Mouse (Mus musculus) kidney, adult 2 months (tissue): ENCODE data around the gene Dnah8. TPM values are rescaled to one million over a fixed set of nuclear protein-coding genes. Genes with fewer than 3 reads are reported as not detected.

Experiments used
- DNase-seq: peaks from one replicate; pipeline ENCODE4 v3.0.0; 2021
- H3K27ac ChIP-seq: fragments of 200-500 bp; 2 replicates; pipeline ENCODE4 v1.5.1; 2012; ENCODE audit warnings: low read depth, low read length, control low read depth, inconsistent platforms; ENCODE audit not compliant: insufficient read depth
- H3K27me3 ChIP-seq: fragments of 200-500 bp; replicated peaks from 2 replicates; pipeline ENCODE4 v1.6.1; 2012; ENCODE audit warnings: mild to moderate bottlenecking, moderate library complexity, low read length, inconsistent platforms; ENCODE audit not compliant: control insufficient read depth, insufficient read depth
- H3K36me3 ChIP-seq: fragments of 200-500 bp; 2 replicates; pipeline ENCODE4 v1.6.1; 2012; ENCODE audit warnings: mild to moderate bottlenecking, moderate library complexity, low read length, inconsistent platforms; ENCODE audit not compliant: control insufficient read depth, insufficient read depth
- H3K4me1 ChIP-seq: fragments of 200-500 bp; 2 replicates; pipeline ENCODE4 v1.6.1; 2011; ENCODE audit warnings: low read length; ENCODE audit not compliant: control insufficient read depth, insufficient read depth
- H3K4me3 ChIP-seq: fragments of 200-500 bp; 2 replicates; pipeline ENCODE4 v1.5.1; 2011; ENCODE audit warnings: mild to moderate bottlenecking, low read depth, low read length, control low read depth; ENCODE audit not compliant: insufficient read depth
- CTCF ChIP-seq: fragments of 200-500 bp; conservative IDR thresholded peaks from 2 replicates; pipeline ENCODE4 v1.5.1; 2011; ENCODE audit warnings: low read depth, mild to moderate bottlenecking, control low read depth, low read length, moderate library complexity, mixed read lengths; ENCODE audit not compliant: insufficient read depth, insufficient read length
- POLR2A ChIP-seq: fragments of 200-500 bp; IDR thresholded peaks from one replicate; pipeline ENCODE4 v1.6.1; 2011; ENCODE audit warnings: low read depth, low read length, control low read depth
- WGBS: fragments of 180-500 bp; shearing (Covaris S2); methylation state at CpG from one replicate; pipeline ENCODE4 v1.1.7; 2018; 5-methylcytosine and 5-hydroxymethylcytosine counted together
- polyA plus RNA-seq: library from polyadenylated mRNA; depleted of rRNA; stranded (reverse); fragments of >200 nt; gene quantifications from 2 replicates; pipeline ENCODE4 v1.2.3, GENCODE M21; 2012

The Dnah8 gene
- polyA plus RNA-seq, 1 experiment = 1.2 TPM

- H3K27ac ChIP-seq = no peak overlapping the region
- no peak for DNase-seq
Measured at GRCm38 (mm10) chr17:30877456-30877855, 253.3 kb downstream of the Dnah8 start.

GRCm38 (mm10) chr17:30878626-30879025, 254.5 kb downstream of the Dnah8 start:
- H3K4me3 ChIP-seq = no peak overlapping the region
- TF ChIP-seq POLR2A (no peak), CTCF (no peak)
- no peak overlapping the region for H3K27ac ChIP-seq
- no peaks in the 10 kb centered on the region for H3K36me3 ChIP-seq
- H3K4me1 ChIP-seq = no peaks in the 10 kb centered on the region
- H3K27me3 ChIP-seq = no peaks in the 10 kb centered on the region
- 37% methylated on average over 6 of the region's 6 CpGs for WGBS
- DNase-seq = no peak

More at GRCm38 (mm10) chr17:30877456-30877855, 253.3 kb downstream of the Dnah8 start:
- Histone ChIP-seq H3K4me1 (no peaks in the 10 kb centered on the region), H3K4me3 (no peak overlapping the region), H3K36me3 (no peaks in the 10 kb centered on the region), H3K27me3 (no peaks in the 10 kb centered on the region)
- no peak for TF ChIP-seq CTCF
- TF ChIP-seq POLR2A = no peak
- WGBS = 52% methylated on average over 7 of the region's 7 CpGs

- TF ChIP-seq POLR2A (no peak), CTCF (no peak)
- 83% methylated on average over 3 of the region's 3 CpGs for WGBS
- no peak overlapping the region for H3K4me3 ChIP-seq
Measured at GRCm38 (mm10) chr17:30880391-30880790, 256.2 kb downstream of the Dnah8 start.

GRCm38 (mm10) chr17:30881001-30881400, 256.8 kb downstream of the Dnah8 start:
- Histone ChIP-seq H3K27me3 (no peaks in the 10 kb centered on the region), H3K36me3 (no peaks in the 10 kb centered on the region), H3K4me3 (no peak overlapping the region), H3K27ac (no peak overlapping the region), H3K4me1 (no peaks in the 10 kb centered on the region)
- no peak for DNase-seq
- no peak for TF ChIP-seq POLR2A
- 55% methylated on average over 2 of the region's 2 CpGs for WGBS

More at GRCm38 (mm10) chr17:30880391-30880790, 256.2 kb downstream of the Dnah8 start:
- Histone ChIP-seq H3K4me1 (no peaks in the 10 kb centered on the region), H3K36me3 (no peaks in the 10 kb centered on the region), H3K27ac (no peak overlapping the region), H3K27me3 (no peaks in the 10 kb centered on the region)
- no peak for DNase-seq

- no peak overlapping the region for H3K4me3 ChIP-seq
- TF ChIP-seq POLR2A (no peak), CTCF (no peak)
- H3K36me3 ChIP-seq = no peaks in the 10 kb centered on the region
- WGBS = 4% methylated on average over 6 of the region's 6 CpGs
- DNase-seq = no peak
- H3K4me1 ChIP-seq = no peaks in the 10 kb centered on the region
- no peaks in the 10 kb centered on the region for H3K27me3 ChIP-seq
- H3K27ac ChIP-seq = no peak overlapping the region
Measured at GRCm38 (mm10) chr17:30882206-30882605, 258.1 kb downstream of the Dnah8 start.

- no peak for DNase-seq
- TF ChIP-seq CTCF = no peak
- TF ChIP-seq POLR2A = no peak
- Histone ChIP-seq H3K36me3 (no peaks in the 10 kb centered on the region), H3K4me1 (no peaks in the 10 kb centered on the region), H3K4me3 (no peak overlapping the region), H3K27me3 (no peaks in the 10 kb centered on the region), H3K27ac (no peak overlapping the region)
- 45% methylated on average over 8 of the region's 8 CpGs for WGBS
Measured at GRCm38 (mm10) chr17:30883534-30883933, 259.4 kb downstream of the Dnah8 start.

GRCm38 (mm10) chr17:30892086-30892485, 267.9 kb downstream of the Dnah8 start:
- no peaks in the 10 kb centered on the region for H3K27me3 ChIP-seq
- no peak overlapping the region for H3K27ac ChIP-seq
- TF ChIP-seq CTCF (no peak), POLR2A (no peak)
- WGBS = 35% methylated on average over 1 of the region's 1 CpGs
- H3K4me1 ChIP-seq = no peaks in the 10 kb centered on the region
- no peaks in the 10 kb centered on the region for H3K36me3 ChIP-seq
- DNase-seq = no peak
- H3K4me3 ChIP-seq = no peak overlapping the region

- TF ChIP-seq POLR2A (no peak), CTCF (peak; percentile 28; the same call in 1 of the 2 replicates)
- H3K27me3 ChIP-seq = no peaks in the 10 kb centered on the region
- DNase-seq = no peak
- no peaks in the 10 kb centered on the region for H3K4me1 ChIP-seq
- H3K36me3 ChIP-seq = no peaks in the 10 kb centered on the region
- WGBS = 41% methylated on average over 2 of the region's 2 CpGs
- H3K4me3 ChIP-seq = no peak overlapping the region
- no peak overlapping the region for H3K27ac ChIP-seq
Measured at GRCm38 (mm10) chr17:30892730-30893129, 268.6 kb downstream of the Dnah8 start.
